Mouse (Mus musculus) bone marrow, adult 2 months (tissue): ENCODE results near the gene Rad51ap1. TPM values are rescaled to one million over a fixed set of nuclear protein-coding genes. Genes with fewer than 3 reads are reported as not detected.

Experiments
- H3K27ac ChIP-seq: fragments of 200-500 bp; 2 replicates; pipeline ENCODE4 v1.5.1; 2012; ENCODE audit warnings: low read depth, mild to moderate bottlenecking, control low read depth, inconsistent platforms, low read length; ENCODE audit not compliant: control insufficient read depth, poor library complexity, insufficient read depth
- H3K4me1 ChIP-seq: fragments of 200-500 bp; 2 replicates; pipeline ENCODE4 v1.6.1; 2011; ENCODE audit warnings: low read length; ENCODE audit not compliant: control insufficient read depth, insufficient read depth
- H3K4me3 ChIP-seq: fragments of 200-500 bp; replicated peaks from 2 replicates; pipeline ENCODE3; 2011; ENCODE audit warnings: mild to moderate bottlenecking, low read depth, low read length, control low read depth; ENCODE audit not compliant: control insufficient read depth
- CTCF ChIP-seq: fragments of 200-500 bp; IDR thresholded peaks from 2 replicates; pipeline ENCODE4 v1.5.1; 2011; ENCODE audit warnings: low read length, control low read depth; ENCODE audit not compliant: control insufficient read depth, insufficient read depth
- POLR2A ChIP-seq: fragments of 200-500 bp; IDR thresholded peaks from 2 replicates; pipeline ENCODE4 v1.6.1; 2011; ENCODE audit warnings: low read depth, mild to moderate bottlenecking, control low read depth, low read length, borderline replicate concordance; ENCODE audit not compliant: control insufficient read depth
- WGBS: fragments of 180-500 bp; shearing (Covaris S2); methylation state at CpG from one replicate; pipeline ENCODE4 v1.1.7; 2018; 5-methylcytosine and 5-hydroxymethylcytosine counted together
- polyA plus RNA-seq: library from polyadenylated mRNA; stranded (reverse); fragments of >200 nt; gene quantifications from 2 replicates; pipeline ENCODE4 v1.2.4, GENCODE M21; 2011; ENCODE audit warnings: low replicate concordance; ENCODE audit not compliant: missing spikeins, insufficient read depth, insufficient read length

The Rad51ap1 gene
- polyA plus RNA-seq, 1 experiment: 36.3 TPM

DNA sequence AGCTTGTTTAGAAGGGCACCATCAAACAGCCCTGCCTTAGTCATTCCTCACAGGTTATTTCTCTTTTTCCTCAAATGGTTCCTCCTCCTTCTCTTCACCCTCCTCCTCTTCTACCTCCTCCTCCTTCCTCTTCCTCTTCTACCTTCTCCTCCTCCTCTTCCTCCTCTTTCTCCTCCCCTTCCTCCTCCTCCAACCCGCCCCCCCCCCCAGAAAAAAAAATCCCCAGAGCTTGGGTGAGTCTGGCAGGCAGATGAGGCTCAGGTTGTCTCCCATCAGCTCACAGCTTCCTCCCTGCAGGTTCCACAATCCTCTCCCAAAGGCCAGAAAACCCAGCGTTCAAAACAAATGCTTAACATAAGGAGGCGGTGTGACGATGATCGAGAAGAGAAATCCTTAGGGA is 32.0 kb downstream of the Rad51ap1 start:
- WGBS: 79% methylated on average over 4 of the region's 5 CpGs
- TF ChIP-seq POLR2A: no peak
- no peak overlapping the region for H3K27ac ChIP-seq
- H3K4me3 ChIP-seq: no peak overlapping the region
- H3K4me1 ChIP-seq: no peaks in the 10 kb centered on the region

DNA sequence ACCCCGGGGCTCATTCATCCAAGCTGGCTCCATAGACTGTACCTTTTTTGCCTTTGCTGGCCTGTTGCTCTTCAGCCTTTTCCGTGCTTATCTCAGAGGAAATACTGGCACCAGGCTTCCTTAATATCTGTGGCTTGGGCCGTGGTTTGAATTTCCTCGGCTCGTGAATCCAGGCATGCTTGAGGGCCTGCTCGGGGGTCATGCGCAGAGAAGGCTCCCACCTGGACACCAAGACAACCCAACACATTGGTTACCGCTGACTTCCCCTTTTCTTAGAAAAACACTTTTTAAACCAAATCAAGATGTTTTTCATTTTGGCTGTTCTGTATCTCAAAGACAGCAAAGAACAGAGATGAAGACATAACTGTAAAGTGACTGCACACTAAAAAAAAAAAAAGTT is 62.3 kb downstream of the Rad51ap1 start:
- Histone ChIP-seq H3K27ac (no peak overlapping the region), H3K4me3 (no peak overlapping the region), H3K4me1 (no peaks in the 10 kb centered on the region)
- TF ChIP-seq POLR2A: no peak
- TF ChIP-seq CTCF: no peak
- 2% methylated on average over 8 of the region's 8 CpGs for WGBS

Other genes starting within 250 kb of the Rad51ap1 start
- gene Kcna6, start 198.9 kb downstream of the Rad51ap1 start, polyA plus RNA-seq: not detected in 2 replicates
- 26.1 and 39.4 TPM in 2 replicates for gene Ndufa9, start 90.5 kb downstream of the Rad51ap1 start, polyA plus RNA-seq
- gene Akap3, start 86.5 kb downstream of the Rad51ap1 start, polyA plus RNA-seq: not detected in 2 replicates
- gene Dyrk4, start 17.7 kb downstream of the Rad51ap1 start, polyA plus RNA-seq: not detected in 2 replicates
- gene D6Wsu163e, start 375 bp upstream of the Rad51ap1 start, polyA plus RNA-seq: 8.2 and 17.9 TPM in 2 replicates
- not detected in 2 replicates for gene Fgf6, start 76.0 kb upstream of the Rad51ap1 start, polyA plus RNA-seq
- not detected in 2 replicates for gene Fgf23, start 133.3 kb upstream of the Rad51ap1 start, polyA plus RNA-seq
- gene Tigar, start 170.0 kb upstream of the Rad51ap1 start, polyA plus RNA-seq: 0.43 and 6.6 TPM in 2 replicates
- 20.3 and 80.6 TPM in 2 replicates for gene Ccnd2, start 212.6 kb upstream of the Rad51ap1 start, polyA plus RNA-seq